Mouse (Mus musculus) hindbrain, postnatal 0 days (tissue): Measurements from ENCODE around the gene Sycp1. TPM values are rescaled to one million over a fixed set of nuclear protein-coding genes. Genes with fewer than 3 reads are reported as not detected.

Source experiments
- ATAC-seq: fragments of 200-750 bp; cut with Nextera tagmentation; 2 replicates; pipeline ENCODE4 v1.8.0; 2017; ENCODE audit warnings: mild to moderate bottlenecking, moderate TSS enrichment, moderate library complexity
- DNase-seq: peaks from one replicate; pipeline ENCODE4 v3.0.0-alpha.2; 2015; ENCODE audit warnings: low spot score
- H3K27ac ChIP-seq: fragments of 300-500 bp; sonication (generic); 2 replicates; pipeline ENCODE4 v1.5.1; 2014; ENCODE audit warnings: mild to moderate bottlenecking
- H3K27me3 ChIP-seq: fragments of 300-500 bp; sonication (generic); 2 replicates; pipeline ENCODE4 v1.6.1; 2014; ENCODE audit warnings: low read length, mixed read lengths; ENCODE audit not compliant: insufficient read depth
- H3K36me3 ChIP-seq: fragments of 300-500 bp; sonication (generic); 2 replicates; pipeline ENCODE4 v1.6.1; 2014; ENCODE audit warnings: low read length, mixed read lengths; ENCODE audit not compliant: insufficient read depth
- H3K4me1 ChIP-seq: fragments of 300-500 bp; sonication (generic); 2 replicates; pipeline ENCODE4 v1.6.1; 2014; ENCODE audit warnings: antibody characterized with exemption, low read length, mixed read lengths; ENCODE audit not compliant: insufficient read depth
- H3K4me2 ChIP-seq: fragments of 300-500 bp; sonication (generic); 2 replicates; pipeline ENCODE4 v1.6.1; 2014; ENCODE audit warnings: low read depth, mild to moderate bottlenecking, low read length, moderate library complexity, mixed read lengths
- H3K4me3 ChIP-seq: fragments of 300-500 bp; sonication (generic); 2 replicates; pipeline ENCODE4 v1.5.1; 2014; ENCODE audit warnings: low read length
- H3K9ac ChIP-seq: fragments of 300-500 bp; sonication (generic); replicated peaks from 2 replicates; pipeline ENCODE4 v1.6.1; 2014; ENCODE audit warnings: mild to moderate bottlenecking, low read length, moderate library complexity, mixed read lengths
- H3K9me3 ChIP-seq: fragments of 300-500 bp; sonication (generic); 2 replicates; pipeline ENCODE4 v1.6.1; 2016; ENCODE audit warnings: low read length, mixed read lengths
- CTCF ChIP-seq: IDR thresholded peaks from 2 replicates; pipeline ENCODE4 v1.5.1; 2016; ENCODE audit warnings: antibody characterized with exemption, control low read depth, low read depth
- WGBS: fragments of 180-500 bp; shearing (Covaris S2); extraction: QIAGEN DNeasy Blood & Tissue Kit; methylation state at CpG from one replicate; pipeline ENCODE4 v1.1.7; 2014; 5-methylcytosine and 5-hydroxymethylcytosine counted together
- polyA plus RNA-seq: library from polyadenylated mRNA; unstranded; fragments of >200 nt; fragmentation: Nextera tagmentation; extraction: Ambion mirVana; gene quantifications from 2 replicates; pipeline ENCODE4 v1.2.1, GENCODE M21; 2015
- total RNA-seq: library from RNA; depleted of rRNA; stranded (reverse); fragments of >200 nt; gene quantifications from 2 replicates; pipeline ENCODE4 v1.2.3, GENCODE M21; 2014; rRNA removed

Sycp1 gene
- total RNA-seq (not detected in 2 replicates), polyA plus RNA-seq (0.08 TPM in 1 of 2 replicates, not detected in the other)

- Histone ChIP-seq H3K27ac (no peak within 1 kb of the TSS), H3K27me3 (no peaks in the 10 kb centered on the region), H3K9ac (no peak within 1 kb of the TSS), H3K4me2 (no peak within 1 kb of the TSS), H3K4me1 (no peaks in the 10 kb centered on the region), H3K9me3 (no peaks in the 10 kb centered on the region), H3K4me3 (no peak within 1 kb of the TSS), H3K36me3 (no peaks in the 10 kb centered on the region)
- no peak for TF ChIP-seq CTCF
- no peak for ATAC-seq
- DNase-seq, result no peak
- WGBS, result 96% methylated on average over 77 of the region's 78 CpGs
Measured at GRCm38 (mm10) chr3:102935451-102936354, at the start of gene Sycp1. Sycp1 (minus strand) TSS chr3:102936100.

GRCm38 (mm10) chr3:102980349-102980736 is 44.4 kb upstream of the Sycp1 start:
- ATAC-seq (no peak), DNase-seq (no peak)
- Histone ChIP-seq H3K36me3 (no peaks in the 10 kb centered on the region), H3K4me1 (0 out of 2 replicates have a peak, but pooled peaks cover 3% of the 10 kb centered on the region), H3K9ac (peak overlapping the region; percentile 33; the same call in 1 of the 2 replicates), H3K27ac (peak overlapping the region; percentile 49), H3K4me2 (peak overlapping the region; percentile 52), H3K4me3 (peak overlapping the region; percentile 0; the same call in 1 of the 2 replicates), H3K27me3 (no peaks in the 10 kb centered on the region), H3K9me3 (no peaks in the 10 kb centered on the region)
- TF ChIP-seq CTCF, result no peak
- 15% methylated on average over 3 of the region's 3 CpGs for WGBS

GRCm38 (mm10) chr3:102979550-102980348 is 43.8 kb upstream of the Sycp1 start:
- Histone ChIP-seq H3K4me2 (peak overlapping the region; percentile 52), H3K36me3 (no peaks in the 10 kb centered on the region), H3K27ac (peak overlapping the region; percentile 49), H3K4me1 (0 out of 2 replicates have a peak, but pooled peaks cover 3% of the 10 kb centered on the region), H3K9ac (peak overlapping the region; percentile 33; the same call in 1 of the 2 replicates), H3K9me3 (no peaks in the 10 kb centered on the region), H3K4me3 (peak overlapping the region; percentile 0), H3K27me3 (no peaks in the 10 kb centered on the region)
- 8% methylated on average over 10 of the region's 10 CpGs for WGBS
- ATAC-seq, result peak; percentile 99
- peak; percentile 81 for DNase-seq
- peak; percentile 42 for TF ChIP-seq CTCF

GRCm38 (mm10) chr3:102976906-102977305 is 41.0 kb upstream of the Sycp1 start:
- no peak overlapping the region for H3K4me3 ChIP-seq
- no peak for TF ChIP-seq CTCF
- no peak for DNase-seq
- H3K9me3 ChIP-seq, result no peaks in the 10 kb centered on the region
- no peaks in the 10 kb centered on the region for H3K36me3 ChIP-seq
- 0 out of 2 replicates have a peak, but pooled peaks cover 3% of the 10 kb centered on the region for H3K4me1 ChIP-seq
- no peak for ATAC-seq
- H3K27ac ChIP-seq, result no peak overlapping the region
- WGBS, result 88% methylated on average over 4 of the region's 4 CpGs
- no peak overlapping the region for H3K9ac ChIP-seq
- H3K27me3 ChIP-seq, result no peaks in the 10 kb centered on the region
- H3K4me2 ChIP-seq, result no peak overlapping the region

GRCm38 (mm10) chr3:102970508-102970907 is 34.6 kb upstream of the Sycp1 start:
- TF ChIP-seq CTCF, result no peak
- no peaks in the 10 kb centered on the region for H3K4me1 ChIP-seq
- no peak for DNase-seq
- no peak overlapping the region for H3K9ac ChIP-seq
- H3K27ac ChIP-seq, result no peak overlapping the region
- no peak overlapping the region for H3K4me3 ChIP-seq
- 89% methylated on average over 3 of the region's 3 CpGs for WGBS
- no peaks in the 10 kb centered on the region for H3K9me3 ChIP-seq
- no peaks in the 10 kb centered on the region for H3K27me3 ChIP-seq
- no peak for ATAC-seq
- H3K36me3 ChIP-seq, result no peaks in the 10 kb centered on the region
- H3K4me2 ChIP-seq, result no peak overlapping the region

GRCm38 (mm10) chr3:102970067-102970466 is 34.2 kb upstream of the Sycp1 start:
- no peak overlapping the region for H3K9ac ChIP-seq
- H3K4me2 ChIP-seq, result no peak overlapping the region
- H3K4me3 ChIP-seq, result no peak overlapping the region
- no peaks in the 10 kb centered on the region for H3K4me1 ChIP-seq
- 40% methylated on average over 9 of the region's 9 CpGs for WGBS
- no peaks in the 10 kb centered on the region for H3K9me3 ChIP-seq
- TF ChIP-seq CTCF, result no peak
- no peak for DNase-seq
- H3K27ac ChIP-seq, result no peak overlapping the region
- no peaks in the 10 kb centered on the region for H3K36me3 ChIP-seq
- H3K27me3 ChIP-seq, result no peaks in the 10 kb centered on the region
- 0 out of 2 replicates have a peak, but pooled peaks have one; percentile 21 for ATAC-seq
